Mouse (Mus musculus): ENCODE data around the gene Hnrnph2.

Gene Hnrnph2

DNA sequence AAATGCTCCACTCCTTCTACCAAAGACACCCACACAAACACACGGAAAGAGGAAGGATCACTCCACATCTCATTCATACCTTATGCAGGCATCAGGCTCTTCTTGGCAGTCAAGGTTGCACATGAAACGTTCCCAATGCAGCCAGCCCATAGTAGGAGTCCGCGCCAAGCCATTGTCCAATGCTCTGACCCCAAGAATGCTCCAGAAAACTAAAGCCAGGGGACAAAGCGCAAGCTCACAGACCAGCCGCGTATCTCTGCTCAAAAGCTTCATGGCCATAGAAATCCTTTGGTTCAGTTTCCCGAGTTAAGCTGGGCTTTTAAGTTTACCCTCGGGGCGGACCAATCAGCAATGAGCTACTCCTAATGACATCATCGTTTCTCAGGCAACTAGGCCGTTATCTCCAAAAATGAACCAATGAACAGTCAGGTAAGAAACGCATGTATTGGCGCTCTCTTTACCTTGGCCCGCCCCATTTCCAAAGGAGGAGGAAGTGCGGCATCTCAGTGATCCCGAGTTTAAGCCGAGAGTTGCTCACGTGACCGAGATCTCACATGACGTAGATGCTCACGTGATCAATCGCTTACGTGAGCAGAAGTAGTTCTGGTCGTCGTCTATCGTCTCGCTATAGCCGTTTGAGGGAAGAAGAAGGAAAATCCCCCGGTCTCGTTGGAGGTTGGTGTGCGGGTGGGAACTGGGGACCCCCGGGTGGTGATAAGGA lies at the start of gene Hnrnph2, which contains the start of gene Gla:
Hnrnph2 (plus strand) TSS at position 521 of the 721 bp plus-strand sequence.
Gla (minus strand) TSS at position 467 of the 721 bp plus-strand sequence.
- peak; percentile 84 for DNase-seq (ENCODE audit: low read depth)

DNA sequence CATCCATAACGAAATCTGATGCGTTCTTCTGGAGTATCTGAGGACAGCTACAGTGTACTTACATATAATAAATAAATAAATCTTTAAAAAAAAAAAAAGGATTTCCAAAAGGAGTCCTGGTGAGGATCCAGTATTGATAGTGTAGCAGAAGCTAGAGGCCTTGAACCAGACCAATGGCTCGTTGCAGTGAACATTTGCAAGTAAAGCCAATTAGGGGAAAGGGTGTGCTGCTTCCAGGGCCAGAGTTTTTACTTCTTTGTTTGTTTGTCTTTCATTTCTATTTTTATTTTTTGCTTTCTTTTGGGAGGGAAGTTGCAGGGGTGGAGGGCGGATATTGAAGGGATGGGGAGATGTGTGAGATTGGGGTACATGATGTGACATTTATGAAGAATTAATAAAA lies 47.7 kb upstream of the Hnrnph2 start:
- no peak for DNase-seq (ENCODE audit: low read depth)

DNA sequence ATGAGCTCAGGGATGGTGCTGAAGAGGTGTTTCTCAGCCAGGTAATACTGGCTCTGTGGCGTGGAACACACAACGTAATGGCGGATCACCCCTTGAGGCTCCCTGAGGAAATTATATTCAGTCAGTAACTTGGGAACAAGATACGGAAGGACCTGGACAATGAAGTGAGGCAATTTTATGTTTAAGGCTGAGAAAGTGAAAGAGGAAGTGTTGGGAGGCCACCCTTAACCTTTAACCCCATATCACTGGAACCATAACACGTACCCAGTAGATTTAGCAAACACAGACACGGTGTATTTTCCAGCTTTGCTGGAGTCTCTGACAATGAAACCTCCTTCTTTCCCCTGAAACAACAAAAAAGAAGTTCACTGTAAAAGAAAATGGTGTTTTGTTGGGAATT lies 46.6 kb upstream of the Hnrnph2 start:
- no peak for DNase-seq (ENCODE audit: low read depth)

DNA sequence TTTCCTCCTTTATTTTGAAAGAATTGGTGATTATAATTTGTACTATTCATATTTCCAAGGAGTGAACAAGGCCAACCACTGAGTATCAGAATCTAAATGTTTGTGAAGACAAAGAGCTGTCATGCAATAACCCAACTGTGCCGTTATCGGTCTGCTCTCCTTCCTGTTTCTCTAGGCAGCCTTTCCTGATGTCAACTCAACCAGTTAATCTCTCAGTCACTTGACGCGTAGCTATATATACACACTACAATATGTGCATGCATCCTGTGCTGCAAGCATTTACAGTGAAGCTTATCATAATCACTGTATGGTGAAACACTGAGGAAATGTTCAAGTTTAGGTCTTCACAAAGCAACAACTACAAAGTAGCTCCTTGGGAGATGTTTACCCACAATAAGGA lies 36.7 kb upstream of the Hnrnph2 start:
- DNase-seq (ENCODE audit: low read depth), result no peak

DNA sequence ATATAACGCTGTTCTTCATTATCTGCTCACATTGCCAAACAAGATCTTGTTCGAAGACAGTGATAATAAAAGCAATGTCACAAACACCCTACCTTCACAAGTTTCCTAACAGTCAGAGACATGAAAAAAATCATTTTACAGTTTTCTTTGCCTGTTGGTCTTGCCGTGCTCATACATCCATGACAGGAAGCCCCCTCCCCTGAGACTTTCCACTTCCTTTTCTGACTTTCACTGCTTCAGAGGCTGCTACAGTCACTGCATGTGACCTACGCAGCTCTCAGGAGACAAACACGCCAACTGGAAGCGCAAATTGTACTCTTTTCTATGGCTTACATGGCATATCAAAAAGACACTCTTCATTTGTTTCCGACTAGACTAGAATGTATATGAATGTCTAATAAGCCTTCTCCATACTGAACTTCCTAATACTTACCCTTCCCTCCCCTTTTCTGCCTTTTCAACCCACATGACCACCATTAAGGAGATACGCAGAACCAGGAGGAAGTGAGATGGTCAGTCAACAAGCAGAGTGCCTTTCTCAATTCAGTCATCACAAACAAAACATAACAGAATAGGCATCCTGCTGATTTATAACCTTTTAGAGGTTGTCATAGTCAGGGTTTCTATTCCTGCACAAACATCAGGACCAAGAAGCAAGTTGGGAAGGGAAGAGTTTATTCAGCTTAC lies 34.3 kb upstream of the Hnrnph2 start:
- DNase-seq (ENCODE audit: low read depth), result no peak

DNA sequence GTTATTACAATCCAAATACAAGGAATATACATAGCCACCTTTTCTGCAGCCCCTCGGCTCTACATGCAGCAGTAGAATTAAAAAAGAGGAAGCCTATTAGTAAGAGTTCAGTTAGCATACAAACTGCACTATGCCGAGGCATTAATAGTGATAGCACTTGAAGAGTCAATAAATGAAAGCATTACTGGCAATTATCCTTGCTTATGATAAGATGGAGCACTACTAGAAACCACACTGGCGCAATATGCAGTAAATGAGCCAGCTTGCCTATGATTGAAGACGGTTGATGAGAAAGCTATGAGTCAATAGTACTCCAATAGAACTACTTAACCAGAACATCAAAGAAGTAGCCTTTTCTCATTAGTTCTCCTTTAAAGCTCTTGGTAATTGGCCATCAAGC lies 23.1 kb upstream of the Hnrnph2 start:
- no peak for DNase-seq (ENCODE audit: low read depth)

DNA sequence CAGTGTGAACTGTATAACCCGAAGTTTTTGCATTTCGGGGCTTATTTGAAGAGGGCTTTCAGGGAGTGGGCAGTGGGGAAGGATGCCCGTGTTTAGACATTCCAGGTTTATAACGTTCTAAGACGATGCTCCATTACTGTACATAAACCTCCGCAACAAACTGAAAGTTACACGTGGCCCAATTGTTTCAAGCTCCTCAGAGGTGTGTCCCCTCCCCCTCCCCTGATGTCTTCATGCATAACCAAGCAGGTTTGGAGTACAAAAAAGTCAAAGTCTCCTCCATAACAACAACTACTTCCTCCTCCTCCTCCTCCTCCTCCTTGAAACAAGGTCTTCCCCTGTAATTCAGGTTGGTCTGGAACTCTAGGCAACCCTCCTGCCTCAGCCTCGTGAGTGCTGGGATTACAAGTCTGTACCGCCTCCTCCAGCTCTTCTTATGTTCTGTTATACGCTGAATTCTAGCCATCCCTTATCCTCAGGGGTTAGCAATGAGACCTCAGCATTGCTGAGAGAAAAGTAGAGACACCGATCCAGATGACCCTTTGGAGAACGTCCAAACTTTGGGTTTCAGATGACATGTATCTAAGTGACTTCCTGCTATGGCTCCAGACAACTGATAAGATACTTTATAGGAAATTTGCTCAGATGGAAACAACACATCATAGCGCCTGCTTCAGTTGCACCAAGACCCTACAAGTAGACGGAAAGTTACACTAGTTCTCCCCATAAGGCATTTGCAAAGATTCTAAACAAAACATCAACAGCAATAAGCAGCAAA lies 20.3 kb upstream of the Hnrnph2 start:
- no peak for DNase-seq (ENCODE audit: low read depth)

DNA sequence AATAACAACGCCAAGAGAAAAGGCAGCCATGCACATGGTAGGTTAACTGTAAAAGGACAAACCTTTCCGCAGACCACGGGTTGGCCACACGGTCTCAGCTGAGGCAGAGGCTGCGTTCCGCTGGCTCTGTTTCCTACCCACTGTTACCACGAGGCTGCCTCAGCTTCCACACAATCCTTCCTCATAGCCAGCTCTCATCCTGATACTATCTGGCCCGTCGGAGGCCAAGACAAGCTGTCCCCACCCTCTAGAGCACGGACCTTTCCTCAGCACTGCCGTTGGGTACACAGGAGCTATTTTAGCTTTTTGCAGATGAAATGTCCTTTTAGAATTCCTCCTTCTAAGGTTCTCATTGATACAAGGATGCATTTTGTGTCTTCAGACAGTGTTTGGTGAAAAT lies 18.7 kb upstream of the Hnrnph2 start:
- no peak for DNase-seq (ENCODE audit: low read depth)

DNA sequence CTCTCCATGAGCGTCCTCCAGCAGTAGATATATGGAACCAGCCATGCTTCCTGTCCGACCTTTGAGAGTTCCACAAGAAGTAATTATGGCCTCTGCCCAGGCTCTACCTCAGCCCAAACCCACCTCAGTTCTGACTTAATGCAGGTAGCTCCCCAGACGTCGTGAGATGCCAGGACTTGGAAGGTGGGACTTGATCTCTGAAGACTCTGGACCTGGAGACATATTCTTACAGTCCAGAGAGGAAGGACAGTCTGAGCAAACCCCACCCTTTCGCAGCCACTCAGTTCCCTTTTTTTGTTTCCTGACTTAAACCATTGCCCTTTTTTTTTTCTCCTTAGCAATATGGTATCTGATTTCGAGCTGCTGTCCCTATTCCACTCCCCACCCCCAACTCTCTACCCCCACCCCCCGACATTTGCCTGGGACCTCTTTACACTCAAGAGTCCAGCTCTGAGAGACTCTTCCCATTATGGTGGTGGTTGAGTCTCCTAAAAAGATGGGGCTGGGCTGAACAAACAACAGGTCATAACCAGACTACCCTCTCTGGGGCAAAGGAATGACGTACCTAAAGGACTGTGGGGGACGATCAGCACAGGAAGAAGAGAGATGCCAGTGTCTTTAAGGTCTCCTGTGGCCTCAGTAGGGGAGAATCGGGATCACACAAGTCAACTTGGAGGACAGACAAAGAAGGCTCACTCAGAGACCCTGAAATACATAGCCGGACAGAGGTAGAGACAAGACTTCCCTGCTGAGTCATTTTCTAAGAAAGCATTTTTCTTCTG lies 17.9 kb upstream of the Hnrnph2 start, which contains the start of gene Btk:
Btk (minus strand) TSS at position 683 of the 782 bp plus-strand sequence.
- no peak for DNase-seq (ENCODE audit: low read depth)

DNA sequence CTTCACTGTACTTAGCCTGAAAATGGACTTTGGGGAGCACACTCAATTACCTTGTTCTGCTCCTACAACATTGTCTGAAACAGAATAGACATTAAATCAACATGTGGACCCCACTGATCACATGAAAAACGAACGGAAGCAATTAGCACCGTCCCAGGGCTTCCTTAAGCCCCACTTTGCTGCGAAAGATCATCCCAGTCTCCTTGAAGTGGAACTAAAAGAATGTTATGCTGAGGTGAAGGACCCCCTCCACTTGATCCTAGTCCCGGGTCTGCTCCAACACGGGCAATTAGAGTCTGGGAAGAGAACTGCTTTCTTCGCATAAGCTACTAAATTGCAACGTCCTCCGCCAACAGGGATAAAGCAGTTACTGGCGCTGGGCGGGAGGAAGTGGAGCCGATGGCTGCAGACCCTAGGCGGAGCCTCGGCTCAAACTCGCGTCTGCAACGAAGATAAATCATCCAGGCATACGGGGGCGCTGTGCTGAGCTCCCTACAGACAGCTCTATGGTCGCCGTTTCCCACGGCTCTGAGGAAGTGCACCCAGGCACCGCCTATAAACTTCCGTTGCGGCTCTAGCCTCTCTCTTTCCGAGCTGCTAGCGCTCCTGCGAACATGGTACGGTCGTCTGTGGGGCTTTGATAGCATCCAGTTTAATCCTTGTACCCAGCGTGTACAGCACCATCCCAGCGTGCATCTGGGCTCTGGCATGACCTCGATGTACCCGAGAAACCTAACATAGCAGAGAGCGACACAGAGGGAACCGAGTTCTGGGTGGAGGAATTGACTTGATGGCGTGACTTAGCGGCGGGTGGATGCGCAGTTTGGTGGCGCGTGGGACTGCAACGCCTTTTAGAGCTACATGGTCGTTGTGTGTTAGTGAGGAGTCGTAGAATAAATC lies 15.6 kb upstream of the Hnrnph2 start, which contains the start of gene Rpl36a:
Rpl36a (plus strand) TSS at position 552 of the 900 bp plus-strand sequence.
- DNase-seq (ENCODE audit: low read depth), result peak; percentile 76

DNA sequence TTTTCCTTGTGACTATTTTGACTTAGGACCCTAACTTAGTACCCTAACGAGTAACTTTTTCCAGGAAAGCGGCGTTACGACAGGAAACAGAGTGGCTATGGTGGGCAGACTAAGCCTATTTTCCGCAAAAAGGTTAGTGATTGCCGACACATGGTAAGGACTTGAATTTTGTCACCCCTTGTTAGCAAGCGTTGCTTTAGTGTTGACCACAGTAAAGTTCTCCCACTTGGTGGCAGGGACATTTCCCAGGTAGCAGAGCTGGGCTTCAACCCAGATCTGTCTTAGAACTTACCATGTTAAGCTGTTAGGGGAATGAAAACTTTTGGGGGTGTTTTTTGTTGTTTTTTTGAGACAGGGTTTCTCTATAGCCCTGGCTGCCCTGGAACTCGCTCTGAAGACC lies 14.5 kb upstream of the Hnrnph2 start:
- no peak for DNase-seq (ENCODE audit: low read depth)

DNA sequence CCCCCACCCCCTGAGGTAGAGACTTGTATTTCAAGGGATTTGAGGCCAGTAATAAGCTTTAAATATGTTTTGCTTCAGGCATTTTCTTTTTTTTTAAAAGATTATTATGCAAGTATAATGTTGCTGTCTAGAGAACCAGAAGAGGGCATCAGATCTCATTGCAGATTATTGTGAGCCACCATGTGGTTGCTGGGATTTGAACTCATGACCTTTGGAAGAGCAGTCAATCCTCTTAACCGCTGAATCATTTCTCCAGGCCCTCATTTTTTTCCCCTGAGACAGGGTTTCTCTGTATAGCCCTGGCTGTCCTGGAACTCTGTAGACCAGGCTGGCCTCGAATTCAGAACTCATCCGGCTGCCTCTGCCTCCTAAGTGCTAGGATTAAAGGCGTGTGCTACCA lies 12.7 kb upstream of the Hnrnph2 start:
- DNase-seq (ENCODE audit: low read depth), result no peak

DNA sequence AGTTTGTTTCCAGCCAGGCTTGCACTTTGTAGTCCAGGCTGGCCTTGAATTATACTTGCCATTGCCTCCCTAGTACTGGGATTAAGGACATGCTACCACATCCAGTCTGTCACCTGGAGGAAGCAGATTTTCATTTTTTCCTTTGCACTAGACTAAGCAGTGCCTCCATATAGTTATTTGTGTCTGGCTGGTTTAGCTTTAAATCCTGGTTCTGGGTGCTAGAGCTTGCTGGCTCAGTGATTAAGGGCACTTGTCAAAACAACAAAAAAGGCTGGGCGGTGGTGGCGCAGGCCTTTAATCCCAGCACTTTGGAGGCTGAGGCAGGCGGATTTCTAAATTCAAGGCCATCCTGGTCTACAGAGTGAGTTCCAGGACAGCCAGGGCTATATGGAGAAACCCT lies 12.0 kb upstream of the Hnrnph2 start:
- no peak for DNase-seq (ENCODE audit: low read depth)

DNA sequence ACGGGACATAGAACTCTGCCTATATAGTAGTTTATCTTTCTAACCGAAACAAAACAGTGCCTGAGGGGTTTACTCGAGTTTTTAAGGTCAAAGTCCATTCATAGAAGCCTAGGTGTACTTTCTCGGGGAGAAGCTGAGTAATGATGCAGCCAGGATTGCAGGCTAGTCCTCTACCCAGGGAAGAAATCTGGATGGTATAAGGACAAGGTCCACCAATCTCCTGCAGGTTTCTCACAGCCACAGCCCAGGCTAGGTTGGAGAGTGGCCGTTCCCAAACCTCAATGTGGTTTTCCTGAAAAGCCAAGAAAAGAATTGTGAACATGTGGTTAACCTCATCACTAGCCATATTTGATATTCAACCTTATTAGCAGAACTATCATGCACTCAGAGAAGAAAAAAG lies 11.1 kb upstream of the Hnrnph2 start:
- no peak for DNase-seq (ENCODE audit: low read depth)

DNA sequence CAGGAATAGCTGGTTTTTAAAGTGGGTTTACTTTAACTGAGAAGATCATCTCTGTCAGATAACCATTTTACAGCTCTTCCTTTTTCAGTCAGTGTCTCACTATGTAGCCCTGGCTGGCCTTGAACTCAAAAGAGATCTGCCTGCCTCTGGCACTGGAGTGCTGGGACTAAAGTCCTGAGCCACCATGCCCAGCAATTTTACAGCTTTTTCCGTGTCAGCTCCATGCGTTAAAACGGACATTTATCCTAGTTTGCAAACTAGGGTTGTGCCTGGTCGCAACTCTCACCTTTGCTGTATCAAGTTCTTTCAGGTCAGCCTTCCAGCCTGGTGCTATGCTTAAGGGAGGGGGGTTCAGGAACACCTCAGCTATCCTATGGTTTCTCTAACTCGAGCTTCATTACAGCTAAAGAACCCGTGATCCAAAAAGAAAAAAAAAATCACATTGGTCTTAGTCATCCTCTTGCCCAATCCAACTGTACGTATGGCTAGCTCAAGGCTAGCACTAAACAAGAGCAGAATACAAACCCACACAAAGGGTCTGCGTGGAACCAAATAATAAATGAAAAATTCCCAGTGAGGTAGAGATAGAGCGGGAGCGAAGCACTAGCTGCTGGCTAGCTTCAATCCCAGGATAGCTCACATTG lies 935 bp upstream of the Hnrnph2 start:
- DNase-seq (ENCODE audit: low read depth), result no peak

DNA sequence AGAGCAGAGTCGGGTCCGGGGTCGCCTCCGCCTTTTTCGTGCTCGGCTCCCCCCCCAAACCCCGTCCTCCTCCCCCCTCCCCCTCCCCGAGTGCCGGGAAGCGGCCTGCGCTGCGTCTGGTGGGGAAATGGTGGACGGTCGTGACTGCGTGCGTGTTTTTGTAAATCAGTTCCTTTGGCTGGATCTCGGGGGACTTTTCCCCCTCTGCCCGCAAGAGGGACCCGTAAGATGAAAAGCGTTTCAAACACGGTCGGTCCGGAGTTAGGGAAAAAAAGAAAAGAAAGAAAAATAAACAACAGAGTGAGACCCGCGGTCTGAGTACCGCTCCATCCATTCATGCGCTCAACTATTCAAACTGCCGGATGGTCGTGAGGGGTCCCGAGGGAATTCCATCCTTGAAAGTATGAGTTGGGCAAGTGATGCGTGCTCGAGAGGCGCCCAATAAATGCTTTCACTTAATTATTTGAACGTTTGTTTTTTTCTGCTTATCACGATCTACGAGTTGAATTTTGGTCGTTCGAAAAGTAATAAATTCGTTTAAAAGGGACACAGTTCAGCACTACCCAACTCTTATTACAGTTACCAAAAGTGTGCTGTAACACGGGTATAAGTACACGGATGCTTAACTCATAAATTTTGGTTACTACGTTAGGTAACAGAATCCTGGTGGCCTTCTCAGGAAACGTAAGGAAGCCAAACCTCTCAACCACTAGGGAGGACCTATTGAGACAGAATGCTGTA lies 571 bp downstream of the Hnrnph2 start:
- no peak for DNase-seq (ENCODE audit: low read depth)

DNA sequence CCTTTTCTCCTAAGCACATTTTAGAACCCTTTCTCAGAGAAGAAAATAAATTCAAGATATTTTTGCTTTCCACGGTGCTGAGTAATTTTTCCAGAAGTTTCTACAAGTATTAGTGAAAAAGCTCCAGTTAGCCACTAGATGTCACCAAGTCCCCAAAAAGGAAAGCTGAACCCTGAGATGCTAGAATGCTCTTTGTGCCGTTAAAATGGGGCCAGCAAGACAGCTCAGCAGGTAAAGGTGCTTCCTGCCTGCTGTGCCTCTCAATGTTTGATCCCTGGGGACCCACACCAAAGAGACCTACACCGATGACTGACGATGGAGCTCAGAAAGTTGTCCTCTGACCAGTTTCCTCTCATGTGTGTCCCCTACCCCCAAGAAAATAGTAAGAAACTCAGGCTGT lies 8.5 kb downstream of the Hnrnph2 start:
- DNase-seq (ENCODE audit: low read depth), result no peak

DNA sequence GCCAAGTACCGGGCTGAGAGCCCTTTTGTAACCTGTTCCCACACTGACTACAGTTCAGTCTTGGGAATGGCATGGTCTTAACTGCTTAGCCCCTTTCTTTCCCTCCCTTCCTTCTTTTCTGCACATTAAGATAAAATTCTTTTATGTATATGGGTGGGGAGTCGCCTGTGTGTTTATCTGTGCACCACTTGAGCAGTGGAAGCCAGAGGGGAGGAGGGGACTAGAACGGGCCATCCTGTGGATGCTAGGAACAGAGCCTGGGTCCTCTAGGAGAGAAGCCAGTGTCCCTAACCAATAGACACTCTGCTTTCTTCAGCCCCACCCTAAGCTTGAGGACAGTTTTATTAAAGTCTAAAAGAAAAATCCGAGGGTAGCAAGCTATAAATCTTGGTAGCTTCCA lies 10.0 kb downstream of the Hnrnph2 start:
- no peak for DNase-seq (ENCODE audit: low read depth)

DNA sequence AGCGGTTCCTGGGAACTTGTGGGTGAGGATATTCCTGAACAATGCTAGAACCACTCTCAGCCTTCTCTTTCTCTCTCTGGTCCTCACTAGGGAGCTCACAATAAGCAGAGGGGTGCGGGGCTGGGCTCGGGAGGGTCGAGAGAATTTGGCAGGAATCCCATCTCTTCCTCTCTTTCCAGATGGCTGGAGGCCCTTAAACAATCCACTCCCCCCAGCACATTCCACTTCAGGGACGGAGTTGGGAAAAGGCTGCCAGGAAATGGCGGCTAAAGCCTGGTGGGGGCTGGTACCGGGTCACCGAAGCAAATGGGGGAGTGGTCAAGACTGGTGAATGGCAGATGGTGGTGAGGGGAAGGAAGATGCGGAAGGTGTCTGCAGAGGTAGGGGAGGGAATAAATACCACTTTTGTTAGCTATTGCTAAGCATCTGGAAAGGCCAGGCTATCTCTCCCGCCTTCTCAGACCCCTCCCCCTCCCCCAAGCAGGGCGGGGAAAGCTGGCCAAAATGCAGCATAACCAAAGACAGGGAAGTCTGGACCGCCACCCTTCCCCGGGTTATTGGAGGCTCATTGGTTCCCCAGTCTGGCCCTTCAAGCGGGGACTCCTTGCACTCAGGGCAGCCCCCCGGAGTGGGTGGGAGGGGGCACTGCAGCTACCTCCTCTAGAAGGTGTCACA lies 11.4 kb downstream of the Hnrnph2 start:
- no peak for DNase-seq (ENCODE audit: low read depth)

Measured in c-Kit-positive CD71-negative TER-119-negative erythroid progenitor cells, embryonic 14.5 days (primary cell).